Mouse (Mus musculus) bone marrow, adult 2 months (tissue): ENCODE results near the gene Ccdc71. TPM values are rescaled to one million over a fixed set of nuclear protein-coding genes. Genes with fewer than 3 reads are reported as not detected.

Experiments used
- H3K27ac ChIP-seq: fragments of 200-500 bp; 2 replicates; pipeline ENCODE4 v1.5.1; 2012; ENCODE audit warnings: low read depth, mild to moderate bottlenecking, control low read depth, inconsistent platforms, low read length; ENCODE audit not compliant: control insufficient read depth, poor library complexity, insufficient read depth
- H3K4me1 ChIP-seq: fragments of 200-500 bp; 2 replicates; pipeline ENCODE4 v1.6.1; 2011; ENCODE audit warnings: low read length; ENCODE audit not compliant: control insufficient read depth, insufficient read depth
- H3K4me3 ChIP-seq: fragments of 200-500 bp; replicated peaks from 2 replicates; pipeline ENCODE3; 2011; ENCODE audit warnings: mild to moderate bottlenecking, low read depth, low read length, control low read depth; ENCODE audit not compliant: control insufficient read depth
- CTCF ChIP-seq: fragments of 200-500 bp; IDR thresholded peaks from 2 replicates; pipeline ENCODE4 v1.5.1; 2011; ENCODE audit warnings: low read length, control low read depth; ENCODE audit not compliant: control insufficient read depth, insufficient read depth
- POLR2A ChIP-seq: fragments of 200-500 bp; IDR thresholded peaks from 2 replicates; pipeline ENCODE4 v1.6.1; 2011; ENCODE audit warnings: low read depth, mild to moderate bottlenecking, control low read depth, low read length, borderline replicate concordance; ENCODE audit not compliant: control insufficient read depth
- WGBS: fragments of 180-500 bp; shearing (Covaris S2); methylation state at CpG from one replicate; pipeline ENCODE4 v1.1.7; 2018; 5-methylcytosine and 5-hydroxymethylcytosine counted together
- polyA plus RNA-seq: library from polyadenylated mRNA; stranded (reverse); fragments of >200 nt; gene quantifications from 2 replicates; pipeline ENCODE4 v1.2.4, GENCODE M21; 2011; ENCODE audit warnings: low replicate concordance; ENCODE audit not compliant: missing spikeins, insufficient read depth, insufficient read length

Ccdc71 gene
- polyA plus RNA-seq, 1 experiment, result 12.3 TPM

- TF ChIP-seq POLR2A, result no peak
- TF ChIP-seq CTCF, result no peak
- Histone ChIP-seq H3K4me1 (peaks cover 5% of the 10 kb centered on the region), H3K27ac (peak overlapping the region; percentile 96), H3K4me3 (peak overlapping the region; percentile 86)
- WGBS, result 41% methylated on average over 26 of the region's 26 CpGs
These were observed 29.6 kb downstream of the Ccdc71 start for GRCm38 (mm10) chr9:108489702-108490558.

- H3K27ac ChIP-seq, result peak within 1 kb of the TSS; percentile 96
- peak within 1 kb of the TSS; percentile 86 for H3K4me3 ChIP-seq
- H3K4me1 ChIP-seq, result peaks cover 5% of the 10 kb centered on the region
- TF ChIP-seq POLR2A (peak; percentile 66; the same call in 1 of the 2 replicates), CTCF (no peak)
- under 1% methylated on average over 69 of the region's 69 CpGs for WGBS
These were observed 30.4 kb downstream of the Ccdc71 start, which contains the start of gene Usp19 for GRCm38 (mm10) chr9:108490559-108491285. Gene Usp19 (plus strand): TSS chr9:108490602.

GRCm38 (mm10) chr9:108491286-108491580 lies 30.9 kb downstream of the Ccdc71 start:
- Histone ChIP-seq H3K27ac (peak overlapping the region; percentile 96), H3K4me1 (peaks cover 5% of the 10 kb centered on the region)

GRCm38 (mm10) chr9:108492043-108492750 lies 31.9 kb downstream of the Ccdc71 start:
- Histone ChIP-seq H3K27ac (no peak overlapping the region), H3K4me1 (peaks cover 5% of the 10 kb centered on the region), H3K4me3 (peak overlapping the region; percentile 34)
- no peak for TF ChIP-seq CTCF
- TF ChIP-seq POLR2A, result no peak
- 37% methylated on average over 16 of the region's 16 CpGs for WGBS

More at GRCm38 (mm10) chr9:108491286-108491580, 30.9 kb downstream of the Ccdc71 start:
- H3K4me3 ChIP-seq, result peak overlapping the region; percentile 86
- WGBS, result under 1% methylated on average over 12 of the region's 12 CpGs
- no peak for TF ChIP-seq POLR2A
- TF ChIP-seq CTCF, result no peak

- Histone ChIP-seq H3K4me1 (peaks cover 5% of the 10 kb centered on the region), H3K27ac (no peak overlapping the region), H3K4me3 (no peak overlapping the region)
- 90% methylated on average over 8 of the region's 8 CpGs for WGBS
- TF ChIP-seq POLR2A, result no peak
These were observed 32.9 kb downstream of the Ccdc71 start for GRCm38 (mm10) chr9:108493246-108493645.

- 92% methylated on average over 19 of the region's 19 CpGs for WGBS
These were observed 34.0 kb downstream of the Ccdc71 start for GRCm38 (mm10) chr9:108494146-108494825.

GRCm38 (mm10) chr9:108494905-108495304 lies 34.6 kb downstream of the Ccdc71 start:
- TF ChIP-seq CTCF, result no peak
- TF ChIP-seq POLR2A, result no peak
- WGBS, result 83% methylated on average over 10 of the region's 10 CpGs
- H3K4me3 ChIP-seq, result no peak overlapping the region

More at GRCm38 (mm10) chr9:108494146-108494825, 34.0 kb downstream of the Ccdc71 start:
- no peak for TF ChIP-seq POLR2A
- no peak for TF ChIP-seq CTCF
- no peak overlapping the region for H3K27ac ChIP-seq
- H3K4me3 ChIP-seq, result no peak overlapping the region
- H3K4me1 ChIP-seq, result peaks cover 5% of the 10 kb centered on the region

GRCm38 (mm10) chr9:108499231-108499630 lies 38.9 kb downstream of the Ccdc71 start:
- TF ChIP-seq POLR2A, result no peak
- no peak for TF ChIP-seq CTCF
- H3K4me1 ChIP-seq, result no peaks in the 10 kb centered on the region
- 94% methylated on average over 7 of the region's 7 CpGs for WGBS
- no peak overlapping the region for H3K4me3 ChIP-seq
- H3K27ac ChIP-seq, result no peak overlapping the region; the same call in 1 of the 2 replicates

More at GRCm38 (mm10) chr9:108494905-108495304, 34.6 kb downstream of the Ccdc71 start:
- H3K4me1 ChIP-seq, result peaks cover 5% of the 10 kb centered on the region
- no peak overlapping the region for H3K27ac ChIP-seq
